Mouse (Mus musculus) kidney, adult 2 months (tissue): ENCODE measurements around the gene Hoxb3.

ENCODE experiments used
- CTCF ChIP-seq: fragments of 200-500 bp; conservative IDR thresholded peaks from 2 replicates; pipeline ENCODE4 v1.5.1; 2011; ENCODE audit warnings: low read depth, mild to moderate bottlenecking, control low read depth, low read length, moderate library complexity, mixed read lengths; ENCODE audit not compliant: insufficient read depth, insufficient read length
- POLR2A ChIP-seq: fragments of 200-500 bp; IDR thresholded peaks from one replicate; pipeline ENCODE4 v1.6.1; 2011; ENCODE audit warnings: low read depth, low read length, control low read depth

DNA sequence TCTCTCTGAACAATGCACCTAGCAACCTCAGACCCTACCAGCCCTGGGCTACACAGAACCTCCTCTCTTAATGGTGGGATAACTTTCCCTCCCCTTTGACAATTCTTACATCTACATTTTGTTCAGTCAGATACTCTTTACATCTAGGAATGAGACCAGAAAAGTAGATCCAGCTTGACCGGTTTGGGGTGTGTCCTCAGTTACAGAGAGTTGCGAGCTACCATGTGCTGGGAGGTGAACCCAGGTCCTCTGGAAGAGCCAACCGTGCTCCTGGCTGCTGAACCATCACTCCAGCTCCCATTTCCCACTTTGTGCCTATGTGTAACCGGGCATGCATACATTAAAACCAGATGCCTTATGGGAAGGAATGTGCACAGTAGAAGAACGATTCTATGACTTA is 60.3 kb downstream of the Hoxb3 start:
- TF ChIP-seq CTCF, result no peak
- no peak for TF ChIP-seq POLR2A
